Mouse (Mus musculus): ENCODE data around the gene Stat5a.

GRCm38 (mm10) chr11:100891256-100892123, 32.3 kb downstream of the Stat5a start:
- TF ChIP-seq POLR2A (IDR thresholded peaks at IDR 0.05; ENCODE audit: insufficient read depth, low read length) (no peak), CTCF (IDR thresholded peaks at IDR 0.05; ENCODE audit: low read depth, low read length) (no peak), EP300 (IDR thresholded peaks at IDR 0.05; ENCODE audit: insufficient read depth, low read depth, low read length) (no peak)

All from ES-Bruce4 (cell line).